Mouse (Mus musculus) hematopoietic stem cell, adult 5-6 weeks (primary cell): ENCODE measurements around the gene Dlx1. TPM values are rescaled to one million over a fixed set of nuclear protein-coding genes. Genes with fewer than 3 reads are reported as not detected.

Experiments
- total RNA-seq: library from RNA; stranded (forward); fragments of 172-1452, 232-1000 nt; gene quantifications from 2 replicates; pipeline ENCODE4 v1.2.3, GENCODE M21; 2017

Dlx1 gene
- total RNA-seq, 1 experiment from 2014 or later = not detected

Other genes with a start within 250 kb of the Dlx1 start
- gene Slc25a12, start 160.4 kb upstream of the Dlx1 start, total RNA-seq = 45.8 and 65.9 TPM in 2 replicates
- 161 and 174 TPM in 2 replicates for gene Hat1, start 139.2 kb upstream of the Dlx1 start, total RNA-seq
- 51.5 TPM in 2 replicates for gene Metap1d, start 74.8 kb upstream of the Dlx1 start, total RNA-seq
- gene Dlx2, start 18.6 kb downstream of the Dlx1 start, total RNA-seq = 0.25 TPM in 1 of 2 replicates, not detected in the other
- 84.7 and 89.4 TPM in 2 replicates for gene Itga6, start 217.5 kb downstream of the Dlx1 start, total RNA-seq